Mouse (Mus musculus) kidney, adult 9 months (tissue): ENCODE measurements around the gene Dppa5a.
"Not testable (repeated sequence)": the region's sequence is repeated elsewhere in the genome, so short reads cannot be mapped to it uniquely, and the experiment has no call there.

Experiments used
- DNase-seq: peaks from one replicate; pipeline ENCODE4 v3.0.0; 2022

Dppa5a gene

DNA sequence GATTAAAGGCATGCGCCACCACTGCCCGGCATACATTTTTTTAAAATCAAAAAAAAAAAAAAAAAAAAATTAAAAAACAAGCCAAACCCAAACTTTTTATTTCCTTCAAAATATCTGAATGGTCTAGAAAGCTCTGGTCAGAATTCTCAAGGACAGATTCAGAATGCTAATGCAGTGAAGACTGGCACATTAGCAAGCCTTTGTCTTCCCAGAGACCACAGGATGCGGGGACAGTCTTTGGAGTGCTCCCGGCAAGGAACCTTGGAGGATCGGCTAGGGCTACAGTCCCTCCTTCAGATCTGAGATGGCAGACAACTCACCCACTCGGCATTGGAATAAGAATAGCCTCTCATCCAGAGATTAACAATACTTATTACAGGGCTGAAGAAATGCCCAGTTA lies 3.3 kb downstream of the Dppa5a start:
- no peak for DNase-seq

- DNase-seq = no peak
Observed at GRCm38 (mm10) chr9:78363374-78363773, 4.6 kb downstream of the Dppa5a start.

GRCm38 (mm10) chr9:78360484-78360872 lies 7.5 kb downstream of the Dppa5a start:
- no peak for DNase-seq

GRCm38 (mm10) chr9:78359750-78360483 lies 8.1 kb downstream of the Dppa5a start:
- DNase-seq = no peak

- peak; percentile 73 for DNase-seq
Observed at GRCm38 (mm10) chr9:78358053-78358452, 9.9 kb downstream of the Dppa5a start.

GRCm38 (mm10) chr9:78355611-78356010 lies 12.4 kb downstream of the Dppa5a start, which contains the start of gene Gsta2:
TSS of gene Gsta2 (minus strand) at chr9:78355788.
- no peak for DNase-seq

GRCm38 (mm10) chr9:78354665-78355578 lies 13.1 kb downstream of the Dppa5a start:
- DNase-seq = peak; percentile 83

- DNase-seq = no peak
Observed at GRCm38 (mm10) chr9:78351504-78352220, 16.3 kb downstream of the Dppa5a start.

GRCm38 (mm10) chr9:78350007-78350406 lies 18.0 kb downstream of the Dppa5a start:
- DNase-seq = not testable (repeated sequence)

GRCm38 (mm10) chr9:78349141-78349540 lies 18.8 kb downstream of the Dppa5a start:
- peak; percentile 58 for DNase-seq

- peak; percentile 97 for DNase-seq
Observed at GRCm38 (mm10) chr9:78348206-78349004, 19.6 kb downstream of the Dppa5a start.

DNA sequence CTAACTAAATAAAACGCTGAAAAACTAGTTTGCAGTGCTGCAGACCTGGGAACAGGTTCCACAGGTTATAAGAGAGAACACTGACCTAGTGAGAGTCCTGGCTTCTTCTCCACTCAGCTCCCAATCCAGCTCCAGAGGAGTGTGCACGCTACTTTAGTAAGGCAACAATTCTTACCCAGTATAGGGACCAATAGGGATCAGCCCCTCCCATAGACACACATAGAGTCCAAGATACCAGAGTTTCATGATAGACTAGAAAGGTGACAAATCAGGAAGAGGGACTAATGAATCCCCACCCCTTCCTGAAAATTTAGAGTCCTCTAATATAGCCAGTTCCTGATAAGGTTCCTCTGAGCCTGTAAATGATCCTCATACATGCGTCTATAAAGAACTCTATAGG lies 21.0 kb downstream of the Dppa5a start:
- peak; percentile 40 for DNase-seq

- DNase-seq = not testable (repeated sequence)
Observed at GRCm38 (mm10) chr9:78345235-78345634, 22.7 kb downstream of the Dppa5a start.

GRCm38 (mm10) chr9:78343055-78343454 lies 24.9 kb downstream of the Dppa5a start:
- peak; percentile 55 for DNase-seq

GRCm38 (mm10) chr9:78342494-78342893 lies 25.5 kb downstream of the Dppa5a start:
- peak; percentile 40 for DNase-seq

- DNase-seq = peak; percentile 36
Observed at GRCm38 (mm10) chr9:78340324-78340723, 27.7 kb downstream of the Dppa5a start.

- DNase-seq = not testable (repeated sequence)
Observed at GRCm38 (mm10) chr9:78337050-78337449, 30.9 kb downstream of the Dppa5a start.

DNA sequence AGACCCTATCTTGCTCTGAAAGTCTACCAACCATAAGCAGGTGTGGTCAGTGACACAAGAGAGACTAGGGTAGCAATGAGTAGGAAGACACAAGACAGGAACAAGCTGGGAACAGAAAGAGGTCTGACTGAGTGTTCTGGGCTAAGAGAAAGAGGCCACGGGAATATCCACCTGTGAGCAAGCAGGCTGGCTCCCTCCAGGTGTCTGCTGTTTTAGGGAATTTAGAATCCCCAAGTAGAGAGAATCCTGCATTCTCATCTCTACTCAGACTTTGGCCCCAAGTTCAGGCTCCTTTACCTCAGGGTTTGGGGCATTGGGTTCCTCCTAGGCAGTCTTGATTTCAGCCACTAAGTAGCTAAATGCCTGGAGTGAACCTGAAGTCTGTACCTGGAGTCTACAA lies 40.7 kb downstream of the Dppa5a start, which contains the start of gene Omt2b:
Gene Omt2b, plus strand, starts transcription at position 301 of the 400 bp plus-strand sequence.
- not testable (repeated sequence) for DNase-seq

GRCm38 (mm10) chr9:78319499-78319898 lies 48.5 kb downstream of the Dppa5a start:
- no peak for DNase-seq
